Mouse (Mus musculus): ENCODE results near the gene Elmod3.

Gene Elmod3

DNA sequence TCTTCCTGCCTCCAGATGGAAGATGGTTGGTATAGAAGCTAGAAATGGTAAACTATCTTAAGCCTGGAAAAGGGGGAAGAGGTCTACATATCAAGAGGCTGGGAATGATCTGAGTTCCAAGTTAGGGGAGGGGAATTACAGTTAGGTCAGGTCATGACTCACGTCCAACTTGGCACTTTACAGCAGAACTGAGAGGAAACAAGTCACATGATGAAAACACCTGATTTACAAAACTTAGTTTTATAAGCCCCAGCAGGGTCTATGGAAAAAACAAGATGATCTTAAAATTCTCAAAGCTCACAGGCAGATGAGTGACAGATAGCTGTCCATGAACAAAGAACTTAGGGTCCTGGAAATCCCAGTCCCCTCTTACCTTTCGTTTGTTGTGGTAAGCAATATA is 16.9 kb upstream of the Elmod3 start:
- DNase-seq (ENCODE audit: low spot score in 2 of 2) = no peak

- DNase-seq (ENCODE audit: low spot score in 2 of 2) = no peak
Observed at GRCm38 (mm10) chr6:72610261-72610660, 12.0 kb upstream of the Elmod3 start.

DNA sequence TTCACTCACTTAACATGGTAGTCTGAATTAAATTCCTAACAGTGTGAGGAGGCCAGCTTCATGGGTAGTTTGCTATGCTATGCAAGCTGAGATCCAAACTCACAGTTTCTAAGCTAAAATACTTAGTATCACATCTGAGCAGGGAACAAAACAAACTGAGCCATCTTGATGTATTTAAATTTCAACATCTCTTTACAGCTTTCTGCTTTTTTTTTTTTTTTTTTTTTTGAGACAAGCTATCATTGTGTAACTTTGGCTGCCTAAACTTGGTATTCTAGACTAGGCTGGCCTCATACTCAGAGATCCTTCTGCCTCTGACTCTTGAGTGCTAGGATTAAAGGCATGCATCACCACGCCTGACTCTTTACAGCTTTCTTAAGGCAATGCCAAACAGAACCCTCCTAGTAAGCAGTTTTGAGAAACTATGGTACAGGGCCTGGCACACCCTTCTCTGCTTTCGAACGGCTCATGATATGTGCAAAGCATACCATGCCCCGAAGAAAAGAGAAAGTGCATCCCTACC is 10.5 kb upstream of the Elmod3 start:
- no peak for DNase-seq (ENCODE audit: low spot score in 2 of 2)

- DNase-seq (ENCODE audit: low spot score in 2 of 2) = no peak
Observed at GRCm38 (mm10) chr6:72607676-72608075, 9.5 kb upstream of the Elmod3 start.

- no peak for DNase-seq (ENCODE audit: low spot score in 2 of 2)
Observed at GRCm38 (mm10) chr6:72607060-72607459, 8.8 kb upstream of the Elmod3 start.

- no peak for DNase-seq (ENCODE audit: low spot score in 2 of 2)
Observed at GRCm38 (mm10) chr6:72604066-72604465, 5.9 kb upstream of the Elmod3 start.

DNA sequence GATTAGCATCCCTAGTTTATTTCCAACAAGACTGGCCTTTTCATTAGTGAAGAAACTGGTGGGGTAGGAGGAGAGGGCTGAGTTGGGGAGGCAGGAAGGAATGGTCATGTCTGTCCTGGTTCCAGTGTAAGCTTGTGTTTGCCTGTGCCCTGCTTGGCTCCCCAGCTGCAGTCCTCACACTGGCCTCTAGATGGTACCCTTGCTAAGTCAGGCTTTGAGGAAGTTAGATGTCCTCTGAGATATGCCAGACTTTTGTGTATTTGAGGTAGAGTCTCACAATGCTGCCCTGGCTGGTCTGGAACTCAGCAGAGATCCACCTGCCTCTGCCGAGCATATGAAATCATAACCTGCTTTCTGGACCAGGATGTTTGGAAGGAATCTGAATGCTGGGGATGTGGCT is 3.5 kb upstream of the Elmod3 start:
- DNase-seq (ENCODE audit: low spot score in 2 of 2) = peak in 1 of 2 experiments; percentile 88

DNA sequence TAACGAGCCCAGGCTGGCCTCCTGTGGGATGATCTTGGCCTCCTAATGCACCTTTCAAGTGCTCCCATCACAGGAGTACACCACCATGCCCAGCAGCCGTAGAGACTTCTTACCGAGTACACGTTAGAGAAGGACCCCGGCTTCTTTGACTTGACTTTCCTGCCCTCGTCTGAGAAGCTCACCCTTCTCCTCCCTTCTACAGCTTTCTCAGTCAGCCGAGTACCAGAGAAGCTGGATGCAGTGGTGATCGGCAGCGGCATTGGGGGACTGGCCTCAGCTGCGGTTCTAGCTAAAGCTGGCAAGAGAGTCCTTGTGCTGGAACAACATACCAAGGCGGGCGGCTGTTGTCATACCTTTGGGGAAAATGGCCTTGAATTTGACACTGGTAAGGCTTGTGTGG is 2.6 kb upstream of the Elmod3 start:
- DNase-seq (ENCODE audit: low spot score in 2 of 2) = no peak

GRCm38 (mm10) chr6:72600216-72600615 is 2.0 kb upstream of the Elmod3 start:
- no peak for DNase-seq (ENCODE audit: low spot score in 2 of 2)

DNA sequence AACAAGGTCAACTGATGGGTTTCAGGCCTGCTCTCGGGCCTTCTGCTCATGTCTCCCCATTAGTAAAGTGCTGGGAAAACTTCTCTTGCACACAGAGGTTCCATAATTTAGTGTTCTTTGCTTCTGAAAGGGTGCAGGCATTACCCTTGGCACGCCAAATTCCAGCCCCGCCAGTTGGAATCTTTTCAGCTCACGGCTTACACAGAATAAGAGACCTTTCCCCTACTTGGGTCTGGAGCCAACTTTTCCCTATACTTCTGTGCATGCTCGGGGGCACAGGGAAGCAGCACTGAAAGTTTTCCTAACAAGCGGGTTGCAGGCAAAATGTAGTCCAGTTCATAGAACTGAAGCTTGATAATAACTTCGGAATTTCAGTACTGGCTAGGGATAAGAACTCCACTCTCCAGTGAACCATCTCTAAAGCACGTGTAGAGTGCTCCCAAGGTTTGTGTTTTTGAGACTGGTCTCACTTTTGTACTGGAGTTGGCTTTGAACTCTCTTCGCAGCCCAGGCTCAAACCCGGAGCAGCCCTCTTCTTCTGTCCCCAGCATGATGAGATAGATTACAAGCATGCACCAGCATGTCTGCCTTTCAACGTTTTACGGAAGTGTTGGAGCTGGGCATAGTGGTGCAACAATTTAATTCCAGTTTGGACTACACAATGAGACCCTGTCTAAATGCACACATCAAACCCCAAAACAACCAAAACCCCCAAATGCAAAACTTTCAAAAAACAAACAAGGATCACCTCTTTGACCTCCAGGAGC is 761 bp upstream of the Elmod3 start:
- peak in 1 of 2 experiments; percentile 47 for DNase-seq (ENCODE audit: low spot score in 2 of 2)

DNA sequence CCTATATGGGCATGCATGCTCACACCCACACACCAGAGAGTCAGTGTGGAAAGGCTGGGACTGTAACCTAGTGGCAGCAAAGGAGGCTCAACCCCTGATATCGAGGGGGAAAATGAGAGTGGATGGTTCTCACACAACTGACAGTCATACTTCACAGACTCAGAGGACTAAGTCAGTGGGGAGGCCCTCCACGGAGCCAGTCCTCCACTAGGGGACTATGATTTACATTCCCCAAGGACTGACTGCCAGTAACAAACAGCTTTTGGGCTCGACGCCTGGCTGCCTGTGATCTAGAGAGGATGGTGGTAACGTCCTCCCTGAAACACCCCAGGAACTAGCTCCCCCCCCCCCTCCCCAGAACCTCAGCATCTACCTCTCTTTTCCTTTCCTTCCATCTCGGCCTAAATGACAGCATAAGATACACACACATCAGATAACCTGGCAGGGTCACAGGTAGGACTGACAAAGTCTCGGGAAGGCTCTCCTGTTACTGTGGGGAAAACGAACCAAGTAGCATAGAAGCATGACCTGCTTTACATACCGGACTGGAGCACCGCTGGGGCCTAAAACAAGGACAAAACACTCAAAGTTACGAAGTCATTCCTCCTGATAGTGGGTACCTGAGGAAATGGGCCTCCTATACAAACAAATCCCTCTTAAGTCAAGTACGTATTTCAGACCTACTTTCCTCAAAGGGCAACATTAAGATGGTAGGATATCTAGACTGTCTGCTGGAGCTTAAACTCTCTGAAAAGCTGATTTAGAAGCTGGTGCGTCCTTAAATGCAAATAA is 934 bp downstream of the Elmod3 start:
- DNase-seq (ENCODE audit: low spot score in 2 of 2) = no peak

- DNase-seq (ENCODE audit: low spot score in 2 of 2) = no peak
Observed at GRCm38 (mm10) chr6:72593914-72594313, 4.3 kb downstream of the Elmod3 start.

- no peak for DNase-seq (ENCODE audit: low spot score in 2 of 2)
Observed at GRCm38 (mm10) chr6:72593011-72593803, 5.0 kb downstream of the Elmod3 start.

GRCm38 (mm10) chr6:72590111-72590510 is 8.1 kb downstream of the Elmod3 start:
- no peak for DNase-seq (ENCODE audit: low spot score in 2 of 2)

- no peak for DNase-seq (ENCODE audit: low spot score in 2 of 2)
Observed at GRCm38 (mm10) chr6:72588307-72588706, 9.9 kb downstream of the Elmod3 start.

DNA sequence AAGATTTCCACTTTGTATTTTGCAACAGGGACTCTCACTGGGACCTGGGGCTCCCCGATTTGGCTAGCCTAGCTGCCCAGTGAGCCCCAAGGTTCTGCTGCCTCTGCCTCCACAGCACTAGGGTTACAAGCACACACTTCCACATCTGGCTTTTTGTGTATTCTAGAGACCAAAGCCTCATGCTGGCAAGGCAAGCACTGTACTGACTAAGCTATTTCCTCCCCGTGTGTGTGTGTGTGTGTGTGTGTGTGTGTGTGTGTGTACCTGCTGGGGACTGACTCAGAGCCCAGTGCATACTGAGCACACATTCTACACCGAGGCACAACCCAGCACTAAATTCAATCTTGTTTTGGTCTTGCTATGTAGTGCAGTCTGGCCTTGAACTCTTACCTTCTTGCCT is 11.5 kb downstream of the Elmod3 start:
- DNase-seq (ENCODE audit: low spot score in 2 of 2) = no peak

- DNase-seq (ENCODE audit: low spot score in 2 of 2) = no peak
Observed at GRCm38 (mm10) chr6:72584154-72584553, 14.1 kb downstream of the Elmod3 start.

GRCm38 (mm10) chr6:72583211-72583839 is 14.9 kb downstream of the Elmod3 start:
- DNase-seq (ENCODE audit: low spot score in 2 of 2) = no peak

DNA sequence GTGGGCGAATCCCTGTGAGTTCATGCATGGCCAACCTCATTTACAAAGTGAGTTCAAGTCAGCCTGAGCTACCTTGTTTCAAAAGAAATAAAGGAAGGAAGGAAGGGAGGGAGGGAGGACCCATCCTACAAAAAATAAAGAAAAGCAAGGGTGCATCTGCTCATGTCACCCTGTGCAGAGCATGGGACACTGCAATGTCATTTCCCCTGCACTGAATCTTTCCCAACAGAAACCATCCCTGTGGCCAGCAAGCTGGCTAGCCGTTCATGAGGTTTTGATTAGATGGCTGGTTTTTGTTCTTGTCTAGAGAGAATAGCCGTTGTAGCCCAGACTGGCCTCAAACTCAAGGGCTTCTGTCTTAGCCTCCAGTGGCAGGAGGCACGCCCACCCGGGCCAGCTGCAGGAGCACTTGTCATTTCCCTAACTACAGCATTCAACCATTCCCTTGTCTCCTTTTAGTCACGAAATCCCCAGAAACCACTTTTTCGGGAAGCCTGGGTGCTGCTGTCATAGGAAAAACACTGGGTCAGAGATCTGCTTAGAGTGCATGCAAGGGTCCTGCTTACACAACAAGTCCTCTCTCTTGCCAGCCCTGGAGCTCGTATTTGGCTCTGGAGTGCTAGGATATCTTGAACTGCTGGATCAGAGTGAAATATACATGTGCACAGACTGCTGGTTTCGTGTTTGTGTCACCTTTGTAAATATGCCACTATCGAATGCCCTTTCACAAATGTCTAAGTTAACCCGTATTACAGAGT is 16.4 kb downstream of the Elmod3 start:
- DNase-seq (ENCODE audit: low spot score in 2 of 2) = no peak

- no peak for DNase-seq (ENCODE audit: low spot score in 2 of 2)
Observed at GRCm38 (mm10) chr6:72576041-72576440, 22.2 kb downstream of the Elmod3 start.

DNA sequence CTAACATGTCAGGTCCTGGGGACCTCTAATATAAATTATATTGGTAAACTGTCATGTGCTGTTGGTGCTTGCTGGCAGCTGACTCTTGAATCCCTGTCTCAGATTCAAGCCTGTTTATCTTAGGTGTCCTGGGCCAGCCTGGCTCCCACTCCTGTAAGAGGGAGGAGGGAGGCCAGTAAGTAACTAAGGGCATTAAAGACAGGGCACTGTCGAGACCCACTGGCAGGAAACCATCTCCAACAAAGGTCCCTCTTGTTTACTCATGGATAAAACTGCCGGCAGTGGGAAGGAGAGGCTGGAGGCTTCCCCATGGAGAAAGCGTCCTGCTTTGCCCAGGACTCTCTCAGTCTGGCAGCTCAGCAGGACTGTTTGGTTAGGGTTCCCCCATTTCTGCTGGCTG is 26.4 kb downstream of the Elmod3 start:
- DNase-seq (ENCODE audit: low spot score in 2 of 2) = no peak
